ENCODE assay signal across 9 mouse cellular contexts in the genomic region with DNA sequence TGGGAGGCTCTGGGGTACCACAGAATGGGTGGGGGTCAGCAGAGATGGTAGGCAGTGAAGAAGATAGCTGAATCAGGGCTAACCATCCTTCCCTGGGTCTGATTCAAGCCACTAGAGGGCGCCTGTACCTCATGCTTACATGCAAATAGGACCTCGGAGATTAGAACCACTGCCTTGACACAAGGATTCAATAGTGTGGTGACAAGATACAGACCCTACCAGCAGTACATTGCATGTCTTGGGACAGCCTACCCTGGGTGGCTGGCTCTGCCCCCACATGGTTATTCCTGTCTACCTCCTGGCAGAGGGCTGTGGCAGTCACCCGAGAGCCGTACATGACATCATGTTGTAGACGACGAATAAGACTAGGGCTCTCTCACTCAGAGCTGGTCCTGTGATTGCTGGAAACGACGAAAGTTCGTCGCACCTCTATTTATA. TPM values are rescaled to one million over a fixed set of nuclear protein-coding genes. Genes with fewer than 3 reads are reported as not detected.
A peak's percentile ranks its signal among the peaks of the same experiment; 100 is the strongest.
DNase-seq lines count a peak whose midpoint lies in the region; ATAC-seq and TF ChIP-seq lines count a peak whose summit lies in the region.
"Had no signal": no experiment of that assay in that cellular context is flagged by ENCODE, and none has a peak within 500 bp of the region (broad histone marks: within the 10 kb centered on the region; RNA-seq: fewer than 3 reads in every experiment).

No protein-coding gene starts in this region.

- 0 out of 2 replicates have a peak, but pooled peaks cover 7% of the 10 kb centered on the region for H3K79me2 ChIP-seq in liver, adult 2 months (ENCODE audit: control insufficient read depth, insufficient read depth, low read length)

- peak; percentile 64 for TF ChIP-seq CTCF in ES-Bruce4 (IDR thresholded peaks at IDR 0.05; ENCODE audit: low read depth, low read length)
- peak; percentile 71 for TF ChIP-seq CTCF in liver, adult 2 months (IDR thresholded peaks at IDR 0.05; ENCODE audit: low read depth, low read length)

- H3K4me1 ChIP-seq in ES-Bruce4 (ENCODE audit: control insufficient read depth, insufficient read depth, low read length), result peaks cover 3% of the 10 kb centered on the region
- H3K4me1 ChIP-seq in forebrain, embryonic 11.5 days (replicated peaks; ENCODE audit: control insufficient read depth, insufficient read depth, low read length), result peaks cover 3% of the 10 kb centered on the region
- H3K4me1 ChIP-seq in heart, embryonic 14.5 days (ENCODE audit: control insufficient read depth in 2 of 2, insufficient read depth in 2 of 2, low read length in 2 of 2), result peaks cover 3 to 7% of the 10 kb centered on the region in 2 experiments; a peak in 3 of 4 replicates
- peaks cover 7% of the 10 kb centered on the region for H3K4me1 ChIP-seq in liver, adult 2 months (ENCODE audit: control insufficient read depth, insufficient read depth, low read length)

- no peak overlapping the region for H3K4me3 ChIP-seq in ES-Bruce4 (ENCODE audit: low read depth, low read length)
- H3K4me3 ChIP-seq in forebrain, embryonic 11.5 days (ENCODE audit: low read depth, low read length), result no peak overlapping the region
- no peak overlapping the region for H3K4me3 ChIP-seq in heart, embryonic 14.5 days (ENCODE audit: control insufficient read depth in 1 of 2, insufficient read depth in 1 of 2, low read depth in 1 of 2, low read length in 2 of 2)
- H3K4me3 ChIP-seq in liver, adult 2 months (ENCODE audit: insufficient read depth, low read depth, low read length), result no peak overlapping the region
- H3K4me3 ChIP-seq: liver, embryonic 15.5 days had no signal

- H3K36me3 ChIP-seq in ES-Bruce4 (ENCODE audit: control insufficient read depth, insufficient read depth, low read length, poor library complexity, severe bottlenecking), result no peaks in the 10 kb centered on the region
- no peaks in the 10 kb centered on the region for H3K36me3 ChIP-seq in forebrain, embryonic 11.5 days (ENCODE audit: control insufficient read depth, insufficient read depth, low read length)
- H3K36me3 ChIP-seq in heart, embryonic 14.5 days (ENCODE audit: control insufficient read depth, insufficient read depth, low read length), result peaks cover 8% of the 10 kb centered on the region; the same call in 1 of the 2 replicates
- H3K36me3 ChIP-seq in liver, adult 2 months (ENCODE audit: control insufficient read depth, insufficient read depth, low read length), result no peaks in the 10 kb centered on the region
- H3K36me3 ChIP-seq: liver, embryonic 15.5 days had no signal

- no peaks in the 10 kb centered on the region for H3K9me3 ChIP-seq in ES-Bruce4 (replicated peaks; ENCODE audit: control insufficient read depth, insufficient read depth, low read length, poor library complexity, severe bottlenecking)
- H3K9me3 ChIP-seq in forebrain, embryonic 11.5 days (ENCODE audit: control insufficient read depth, low read length), result no peaks in the 10 kb centered on the region
- no peaks in the 10 kb centered on the region for H3K9me3 ChIP-seq in heart, embryonic 14.5 days (ENCODE audit: control insufficient read depth, low read length)
- H3K9me3 ChIP-seq: liver, embryonic 15.5 days had no signal

- no peaks in the 10 kb centered on the region for H3K27me3 ChIP-seq in ES-Bruce4 (ENCODE audit: control insufficient read depth, insufficient read depth, low read length, poor library complexity, severe bottlenecking)
- no peaks in the 10 kb centered on the region for H3K27me3 ChIP-seq in forebrain, embryonic 11.5 days (ENCODE audit: control insufficient read depth, insufficient read depth, low read length)
- H3K27me3 ChIP-seq in heart, embryonic 14.5 days (ENCODE audit: control insufficient read depth, insufficient read depth, low read length), result no peaks in the 10 kb centered on the region
- H3K27me3 ChIP-seq in liver, adult 2 months (ENCODE audit: control insufficient read depth, insufficient read depth, low read length), result no peaks in the 10 kb centered on the region
- H3K27me3 ChIP-seq: liver, embryonic 15.5 days had no signal

- peak; percentile 20 for DNase-seq in c-Kit-negative CD71-positive TER-119-positive erythroid progenitor cells, embryonic 14.5 days (ENCODE audit: low read depth, low spot score)
- peak; percentile 79 for DNase-seq in forebrain, embryonic 11.5 days (ENCODE audit: low spot score)
- DNase-seq in kidney, postnatal 10 days, result peak; percentile 86
- DNase-seq in liver, adult 2 months (ENCODE audit: extremely low read depth, low read depth, low spot score), result peak; percentile 55
- peak; percentile 74 for DNase-seq in neural tube, embryonic 10.5 days (ENCODE audit: extremely low spot score, low spot score)
- DNase-seq in telencephalon, adult 2 months (ENCODE audit: low read depth, low spot score), result peak; percentile 51

- 65% methylated on average over 10 of the region's 10 CpGs for WGBS in forebrain, embryonic 11.5 days
- WGBS in heart, embryonic 14.5 days, result 22% methylated on average over 10 of the region's 10 CpGs
- 64% methylated on average over 10 of the region's 10 CpGs for WGBS in liver, adult 2 months

- 0 out of 2 replicates have a peak, but pooled peaks have one; percentile 19 for ATAC-seq in forebrain, embryonic 11.5 days (replicated peaks; ENCODE audit: low FRiP score)
- peak; percentile 76 for ATAC-seq in heart, embryonic 14.5 days (ENCODE audit: insufficient number of reproducible peaks, insufficient read depth, low FRiP score, low read depth)

- TF ChIP-seq POLR2A in ES-Bruce4 (IDR thresholded peaks at IDR 0.05; ENCODE audit: insufficient read depth, low read length), result no peak
- no peak for TF ChIP-seq POLR2A in liver, adult 2 months (IDR thresholded peaks at IDR 0.05; ENCODE audit: extremely low read depth, insufficient read depth, low read length)

- H3K4me2 ChIP-seq in forebrain, embryonic 11.5 days (ENCODE audit: low read depth, low read length, severe bottlenecking), result no peak overlapping the region
- peak overlapping the region; percentile 35 for H3K4me2 ChIP-seq in heart, embryonic 14.5 days (ENCODE audit: low read length)
- H3K4me2 ChIP-seq: liver, embryonic 15.5 days had no signal

- no peak overlapping the region for H3K27ac ChIP-seq in ES-Bruce4 (ENCODE audit: insufficient read depth, low read length)
- H3K27ac ChIP-seq in forebrain, embryonic 11.5 days (ENCODE audit: low read depth, low read length), result no peak overlapping the region
- peak overlapping the region in 1 of 2 experiments; percentile 31; a peak in 1 of 4 replicates for H3K27ac ChIP-seq in heart, embryonic 14.5 days (replicated peaks in 1 of 2; ENCODE audit: control insufficient read depth in 1 of 2, insufficient read depth in 1 of 2, low read depth in 2 of 2, low read length in 2 of 2)
- no peak overlapping the region for H3K27ac ChIP-seq in liver, adult 2 months (replicated peaks; ENCODE audit: insufficient read depth, low read depth, low read length)
- H3K27ac ChIP-seq: liver, embryonic 15.5 days had no signal

- TF ChIP-seq EP300 in ES-Bruce4 (IDR thresholded peaks at IDR 0.05; ENCODE audit: insufficient read depth, low read depth, low read length), result no peak

- H3K9ac ChIP-seq in ES-Bruce4 (ENCODE audit: low read depth, poor library complexity, severe bottlenecking), result peak overlapping the region; percentile 9; the same call in 1 of the 2 replicates
- no peak overlapping the region for H3K9ac ChIP-seq in forebrain, embryonic 11.5 days (ENCODE audit: low read length)
- H3K9ac ChIP-seq in heart, embryonic 14.5 days (ENCODE audit: low read length), result no peak overlapping the region
- no peak overlapping the region for H3K9ac ChIP-seq in liver, adult 2 months (ENCODE audit: low read depth, low read length)
- H3K9ac ChIP-seq: liver, embryonic 15.5 days had no signal

RNA-seq across cellular contexts. Expression of a gene that starts 30.6 kb away (rescaled TPM):
- 33.2 and 34.1 TPM in 2 replicates for polyA plus RNA-seq in ES-Bruce4 (2011; ENCODE audit: insufficient read depth, insufficient read length, low read depth, missing spikeins)
- 34.1 and 35.1 TPM in 2 replicates for polyA plus RNA-seq in forebrain, embryonic 11.5 days (2014; fragmentation: Nextera tagmentation; extraction: Ambion mirVana)
- polyA plus RNA-seq in heart, embryonic 14.5 days (2014; fragmentation: Nextera tagmentation; extraction: Ambion mirVana), result 27.9 and 29.4 TPM in 2 replicates
- total RNA-seq in liver, adult 2 months (2014; rRNA removed), result 68.7 and 85.5 TPM in 2 replicates
- 41.4 and 48.0 TPM in 2 replicates for polyA plus RNA-seq in liver, adult 2 months (2012; rRNA removed)

RNA-seq across cellular contexts. Expression of a gene that starts 49.1 kb away (rescaled TPM):
- 5.2 and 7.8 TPM in 2 replicates for polyA plus RNA-seq in ES-Bruce4 (2011; ENCODE audit: insufficient read depth, insufficient read length, low read depth, missing spikeins)
- 5.3 and 6.3 TPM in 2 replicates for polyA plus RNA-seq in forebrain, embryonic 11.5 days (2014; fragmentation: Nextera tagmentation; extraction: Ambion mirVana)
- 23.5 and 25.2 TPM in 2 replicates for polyA plus RNA-seq in heart, embryonic 14.5 days (2014; fragmentation: Nextera tagmentation; extraction: Ambion mirVana)
- total RNA-seq in liver, adult 2 months (2014; rRNA removed), result 151 and 180 TPM in 2 replicates
- polyA plus RNA-seq in liver, adult 2 months (2012; rRNA removed), result 303 and 340 TPM in 2 replicates

RNA-seq across cellular contexts. Expression of a gene that starts 49.2 kb away (rescaled TPM):
- 6.3 and 8.3 TPM in 2 replicates for polyA plus RNA-seq in ES-Bruce4 (2011; ENCODE audit: insufficient read depth, insufficient read length, low read depth, missing spikeins)
- 15.8 and 16.5 TPM in 2 replicates for polyA plus RNA-seq in forebrain, embryonic 11.5 days (2014; fragmentation: Nextera tagmentation; extraction: Ambion mirVana)
- polyA plus RNA-seq in heart, embryonic 14.5 days (2014; fragmentation: Nextera tagmentation; extraction: Ambion mirVana), result 12.8 and 16.3 TPM in 2 replicates
- total RNA-seq in liver, adult 2 months (2014; rRNA removed), result 7.6 and 9.5 TPM in 2 replicates
- 14.7 and 16.0 TPM in 2 replicates for polyA plus RNA-seq in liver, adult 2 months (2012; rRNA removed)

Comparison
In these comparisons a context has a peak if more than half of its experiments do, and no peak if none do; other contexts are left out.
1. DNase-seq: peak in every context shown above with its lines; median percentile 86 in kidney, postnatal 10 days; 79 in forebrain, embryonic 11.5 days; 74 in neural tube, embryonic 10.5 days; 55 in liver, adult 2 months; 51 in telencephalon, adult 2 months; 20 in c-Kit-negative CD71-positive TER-119-positive erythroid progenitor cells, embryonic 14.5 days.
2. RNA of a gene that starts 49.1 kb away (polyA plus RNA-seq): 303 to 340 TPM in liver, adult 2 months; 23.5 to 25.2 TPM in heart, embryonic 14.5 days, 5.3 to 6.3 TPM in forebrain, embryonic 11.5 days and 5.2 to 7.8 TPM in ES-Bruce4; every median in the first group is over 10 times any median in the second.